Mouse (Mus musculus) hindbrain, embryonic 12.5 days (tissue): ENCODE measurements around the gene Nck2. TPM values are rescaled to one million over a fixed set of nuclear protein-coding genes. Genes with fewer than 3 reads are reported as not detected.
A peak's percentile ranks its signal among the peaks of the same experiment; 100 is the strongest.

Experiments used
- ATAC-seq: fragments of 200-750 bp; cut with Nextera tagmentation; 2 replicates; pipeline ENCODE4 v1.8.0; 2017; ENCODE audit warnings: moderate TSS enrichment; ENCODE audit not compliant: low FRiP score
- H3K27ac ChIP-seq: fragments of 300-500 bp; sonication (generic); 2 replicates; pipeline ENCODE4 v1.5.1; 2016; ENCODE audit warnings: mild to moderate bottlenecking
- H3K27me3 ChIP-seq: fragments of 300-500 bp; sonication (generic); 2 replicates; pipeline ENCODE4 v1.6.1; 2016; ENCODE audit warnings: mild to moderate bottlenecking
- H3K36me3 ChIP-seq: fragments of 300-500 bp; sonication (generic); 2 replicates; pipeline ENCODE4 v1.6.1; 2016; ENCODE audit warnings: mild to moderate bottlenecking
- H3K4me1 ChIP-seq: fragments of 300-500 bp; sonication (generic); 2 replicates; pipeline ENCODE4 v1.6.1; 2016
- H3K4me2 ChIP-seq: fragments of 300-500 bp; sonication (generic); replicated peaks from 2 replicates; pipeline ENCODE4 v1.6.1; 2016; ENCODE audit warnings: mild to moderate bottlenecking
- H3K4me3 ChIP-seq: fragments of 300-500 bp; sonication (generic); 2 replicates; pipeline ENCODE4 v1.5.1; 2016; ENCODE audit warnings: mild to moderate bottlenecking
- H3K9ac ChIP-seq: fragments of 300-500 bp; sonication (generic); 2 replicates; pipeline ENCODE4 v1.6.1; 2016; ENCODE audit warnings: mild to moderate bottlenecking, moderate library complexity
- H3K9me3 ChIP-seq: fragments of 300-500 bp; sonication (generic); replicated peaks from 2 replicates; pipeline ENCODE4 v1.6.1; 2016; ENCODE audit warnings: mild to moderate bottlenecking
- WGBS: fragments of 180-500 bp; shearing (Covaris S2); methylation state at CpG from one replicate; pipeline ENCODE4 v1.1.7; 2016; 5-methylcytosine and 5-hydroxymethylcytosine counted together
- polyA plus RNA-seq: library from polyadenylated mRNA; unstranded; fragments of >200 nt; fragmentation: Nextera tagmentation; extraction: Ambion mirVana; gene quantifications from 2 replicates; pipeline ENCODE4 v1.2.1, GENCODE M21; 2016

The Nck2 gene
- polyA plus RNA-seq: 53.8 and 54.4 TPM in 2 replicates

DNA sequence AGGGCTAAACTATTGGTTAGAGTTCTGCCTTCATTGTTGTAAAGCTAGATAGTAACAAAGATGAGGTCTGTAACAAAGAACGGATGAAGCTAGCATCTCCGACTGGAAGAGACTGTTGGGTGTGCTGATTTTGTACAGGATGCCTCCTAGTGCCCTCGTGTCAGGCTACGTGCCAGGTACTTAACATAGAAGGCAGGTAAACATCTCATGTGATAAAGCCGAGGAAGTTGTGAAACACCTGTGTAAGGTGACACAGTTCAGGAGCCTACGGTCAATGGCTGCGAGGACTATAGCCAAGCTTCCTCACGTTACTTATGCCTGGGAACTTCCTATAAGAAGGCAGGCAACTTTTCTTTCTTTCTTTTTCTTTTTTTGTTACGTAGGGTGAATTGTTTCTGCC is at the start of gene Nck2:
TSS of gene Nck2 (plus strand) at position 49 of the 400 bp plus-strand sequence.
- Histone ChIP-seq H3K27me3 (no peaks in the 10 kb centered on the region), H3K4me2 (peak within 1 kb of the TSS; percentile 92), H3K36me3 (no peaks in the 10 kb centered on the region), H3K9me3 (no peaks in the 10 kb centered on the region), H3K4me3 (peak within 1 kb of the TSS; percentile 98), H3K27ac (peak within 1 kb of the TSS; percentile 96), H3K9ac (peak within 1 kb of the TSS; percentile 96), H3K4me1 (peaks cover 26% of the 10 kb centered on the region)
- 22% methylated on average over 9 of the region's 9 CpGs for WGBS
- no peak for ATAC-seq

- Histone ChIP-seq H3K4me1 (peaks cover 4% of the 10 kb centered on the region; the same call in 1 of the 2 replicates), H3K27me3 (no peaks in the 10 kb centered on the region), H3K4me3 (no peak overlapping the region), H3K36me3 (no peaks in the 10 kb centered on the region), H3K9ac (no peak overlapping the region), H3K9me3 (no peaks in the 10 kb centered on the region), H3K4me2 (no peak overlapping the region), H3K27ac (no peak overlapping the region)
- 86% methylated on average over 2 of the region's 2 CpGs for WGBS
- ATAC-seq: no peak
These were observed 49.3 kb upstream of the Nck2 start for GRCm38 (mm10) chr1:43395040-43395439.

GRCm38 (mm10) chr1:43395799-43396198 is 48.6 kb upstream of the Nck2 start:
- Histone ChIP-seq H3K4me3 (no peak overlapping the region), H3K9me3 (no peaks in the 10 kb centered on the region), H3K4me1 (peaks cover 4% of the 10 kb centered on the region; the same call in 1 of the 2 replicates), H3K27ac (no peak overlapping the region), H3K36me3 (no peaks in the 10 kb centered on the region), H3K9ac (no peak overlapping the region), H3K4me2 (no peak overlapping the region), H3K27me3 (no peaks in the 10 kb centered on the region)
- no peak for ATAC-seq
- WGBS: 89% methylated on average over 1 of the region's 1 CpGs

DNA sequence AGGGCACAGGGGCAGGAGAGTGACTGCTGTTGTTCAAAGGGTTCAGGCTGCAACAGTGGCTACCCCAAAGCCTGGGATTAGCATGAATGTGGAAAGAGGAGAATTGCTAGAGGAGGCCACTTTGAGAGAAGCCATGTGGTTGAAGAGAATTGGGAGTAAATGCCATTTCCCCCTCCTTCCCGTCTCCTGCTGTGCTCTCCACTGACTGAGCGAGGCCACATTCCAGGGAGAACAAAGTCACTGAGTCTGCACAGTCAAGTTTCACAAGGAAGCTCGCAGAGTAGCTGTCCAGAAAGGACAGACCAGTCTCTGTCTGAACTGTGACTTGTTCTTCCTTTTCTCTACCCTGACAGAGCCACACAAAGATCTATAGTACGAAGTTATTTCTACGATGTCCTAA is 47.9 kb upstream of the Nck2 start:
- no peak overlapping the region for H3K9ac ChIP-seq
- no peaks in the 10 kb centered on the region for H3K9me3 ChIP-seq
- H3K4me3 ChIP-seq: no peak overlapping the region
- no peaks in the 10 kb centered on the region for H3K27me3 ChIP-seq
- H3K4me1 ChIP-seq: peaks cover 4% of the 10 kb centered on the region; the same call in 1 of the 2 replicates
- 23% methylated on average over 5 of the region's 5 CpGs for WGBS
- no peak for ATAC-seq
- no peak overlapping the region for H3K27ac ChIP-seq
- H3K36me3 ChIP-seq: no peaks in the 10 kb centered on the region
- no peak overlapping the region for H3K4me2 ChIP-seq

DNA sequence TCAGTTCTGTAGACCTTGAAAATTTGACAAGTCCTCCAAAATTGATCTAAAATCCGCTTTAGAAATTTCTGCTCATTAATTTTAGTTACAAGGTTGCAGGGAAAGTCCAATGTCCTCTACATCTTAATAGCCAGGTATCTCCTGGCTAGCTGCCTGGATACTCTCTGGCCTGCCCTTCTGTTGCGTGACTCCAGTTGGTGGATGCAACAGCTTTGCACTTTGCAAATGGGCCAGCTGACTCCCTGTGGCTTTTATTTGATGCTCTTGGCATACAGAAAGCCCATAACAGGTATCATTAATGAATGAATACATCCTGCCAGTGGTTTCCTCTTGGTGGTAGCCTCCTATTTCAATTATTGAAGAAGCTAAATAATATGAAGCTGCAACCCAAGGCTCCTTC is 47.3 kb upstream of the Nck2 start:
- H3K4me2 ChIP-seq: no peak overlapping the region
- ATAC-seq: no peak
- H3K27ac ChIP-seq: no peak overlapping the region
- WGBS: 91% methylated on average over 2 of the region's 2 CpGs
- H3K4me3 ChIP-seq: no peak overlapping the region
- H3K27me3 ChIP-seq: no peaks in the 10 kb centered on the region
- H3K9me3 ChIP-seq: no peaks in the 10 kb centered on the region
- H3K36me3 ChIP-seq: no peaks in the 10 kb centered on the region
- H3K9ac ChIP-seq: no peak overlapping the region
- peaks cover 4% of the 10 kb centered on the region; the same call in 1 of the 2 replicates for H3K4me1 ChIP-seq

GRCm38 (mm10) chr1:43398738-43399601 is 45.4 kb upstream of the Nck2 start:
- H3K27me3 ChIP-seq: no peaks in the 10 kb centered on the region
- no peak overlapping the region for H3K4me3 ChIP-seq
- no peak overlapping the region for H3K4me2 ChIP-seq
- no peaks in the 10 kb centered on the region for H3K36me3 ChIP-seq
- H3K9ac ChIP-seq: no peak overlapping the region
- H3K27ac ChIP-seq: no peak overlapping the region
- H3K4me1 ChIP-seq: peaks cover 4% of the 10 kb centered on the region; the same call in 1 of the 2 replicates
- whole genome bisulfite sequencing: 87% methylated on average over 10 of the region's 10 CpGs
- no peak for ATAC-seq
- no peaks in the 10 kb centered on the region for H3K9me3 ChIP-seq

- H3K27ac ChIP-seq: no peak overlapping the region
- no peaks in the 10 kb centered on the region for H3K9me3 ChIP-seq
- H3K4me2 ChIP-seq: no peak overlapping the region
- ATAC-seq: no peak
- no peaks in the 10 kb centered on the region for H3K27me3 ChIP-seq
- no peak overlapping the region for H3K4me3 ChIP-seq
- H3K4me1 ChIP-seq: peaks cover 4% of the 10 kb centered on the region; the same call in 1 of the 2 replicates
- 84% methylated on average over 8 of the region's 8 CpGs for WGBS
- H3K36me3 ChIP-seq: no peaks in the 10 kb centered on the region
- H3K9ac ChIP-seq: no peak overlapping the region
These were observed 44.7 kb upstream of the Nck2 start for GRCm38 (mm10) chr1:43399602-43400216.

- H3K4me1 ChIP-seq: peaks cover 4% of the 10 kb centered on the region; the same call in 1 of the 2 replicates
- H3K4me3 ChIP-seq: no peak overlapping the region
- H3K9me3 ChIP-seq: no peaks in the 10 kb centered on the region
- H3K36me3 ChIP-seq: no peaks in the 10 kb centered on the region
- no peak for ATAC-seq
- no peaks in the 10 kb centered on the region for H3K27me3 ChIP-seq
- no peak overlapping the region for H3K9ac ChIP-seq
- WGBS: 66% methylated on average over 3 of the region's 3 CpGs
- no peak overlapping the region for H3K27ac ChIP-seq
- no peak overlapping the region for H3K4me2 ChIP-seq
These were observed 43.7 kb upstream of the Nck2 start for GRCm38 (mm10) chr1:43400655-43401054.

DNA sequence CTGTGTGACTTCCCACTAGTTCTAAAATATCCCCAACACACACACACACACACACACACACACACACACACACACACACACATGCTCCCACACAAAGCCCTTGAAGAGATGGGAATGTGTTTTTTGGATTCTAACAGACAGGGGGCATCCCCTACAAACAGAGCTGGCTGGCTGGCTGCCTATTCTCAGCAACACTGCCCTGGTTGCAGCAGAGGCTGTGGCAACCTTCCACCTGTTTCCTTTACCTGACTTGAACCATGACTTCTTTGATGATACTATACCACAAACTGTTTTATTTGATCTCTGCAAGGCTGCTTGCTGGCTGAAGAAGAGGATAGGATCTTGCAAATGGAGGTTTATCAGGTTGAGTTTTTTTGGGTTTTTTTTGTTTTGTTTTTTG is 41.0 kb upstream of the Nck2 start:
- ATAC-seq: no peak
- no peak overlapping the region for H3K4me3 ChIP-seq
- no peaks in the 10 kb centered on the region for H3K36me3 ChIP-seq
- no peaks in the 10 kb centered on the region for H3K9me3 ChIP-seq
- no peaks in the 10 kb centered on the region for H3K27me3 ChIP-seq
- no peak overlapping the region for H3K4me2 ChIP-seq
- H3K4me1 ChIP-seq: no peaks in the 10 kb centered on the region
- H3K27ac ChIP-seq: no peak overlapping the region
- no peak overlapping the region for H3K9ac ChIP-seq

- Histone ChIP-seq H3K9me3 (no peaks in the 10 kb centered on the region), H3K9ac (no peak overlapping the region), H3K27me3 (no peaks in the 10 kb centered on the region), H3K4me1 (no peaks in the 10 kb centered on the region), H3K36me3 (no peaks in the 10 kb centered on the region), H3K4me2 (no peak overlapping the region), H3K4me3 (no peak overlapping the region), H3K27ac (no peak overlapping the region)
- ATAC-seq: no peak
- WGBS: 70% methylated on average over 9 of the region's 9 CpGs
These were observed 39.4 kb upstream of the Nck2 start for GRCm38 (mm10) chr1:43404693-43405678.

DNA sequence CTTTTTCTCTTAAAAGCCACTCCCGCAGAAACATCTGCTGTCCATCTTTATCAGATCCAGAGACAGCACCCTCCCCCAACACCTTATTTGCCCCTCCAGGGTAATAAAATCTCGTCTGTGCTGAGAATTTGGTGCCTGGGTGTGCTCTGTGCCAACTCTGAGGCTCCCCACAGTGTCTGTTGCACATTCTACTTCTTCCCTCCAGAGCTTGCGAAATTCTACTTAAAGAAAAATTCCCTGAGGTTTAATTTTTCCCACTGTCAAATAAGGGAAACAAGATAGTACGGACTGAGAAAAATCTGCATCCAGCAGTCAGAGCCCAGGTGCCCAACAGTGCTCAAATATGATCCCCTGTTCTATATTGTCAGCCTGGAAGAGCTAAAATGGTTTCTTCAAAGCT is 35.4 kb upstream of the Nck2 start:
- H3K4me3 ChIP-seq: no peak overlapping the region
- no peaks in the 10 kb centered on the region for H3K36me3 ChIP-seq
- 66% methylated on average over 4 of the region's 4 CpGs for WGBS
- H3K9me3 ChIP-seq: no peaks in the 10 kb centered on the region
- H3K9ac ChIP-seq: no peak overlapping the region
- no peaks in the 10 kb centered on the region for H3K4me1 ChIP-seq
- H3K27me3 ChIP-seq: no peaks in the 10 kb centered on the region
- no peak for ATAC-seq
- no peak overlapping the region for H3K4me2 ChIP-seq
- no peak overlapping the region for H3K27ac ChIP-seq

- Histone ChIP-seq H3K36me3 (no peaks in the 10 kb centered on the region), H3K4me1 (no peaks in the 10 kb centered on the region), H3K9ac (no peak overlapping the region), H3K27ac (no peak overlapping the region), H3K27me3 (no peaks in the 10 kb centered on the region), H3K9me3 (no peaks in the 10 kb centered on the region), H3K4me2 (no peak overlapping the region), H3K4me3 (no peak overlapping the region)
- ATAC-seq: no peak
- WGBS: 87% methylated on average over 3 of the region's 3 CpGs
These were observed 31.6 kb upstream of the Nck2 start for GRCm38 (mm10) chr1:43412825-43413224.
